Mouse (Mus musculus): ENCODE data around the gene Washc3. TPM values are rescaled to one million over a fixed set of nuclear protein-coding genes. Genes with fewer than 3 reads are reported as not detected.

Gene Washc3
- 87.8 and 98.4 TPM in 2 replicates for polyA plus RNA-seq (2015; fragmentation: Nextera tagmentation; extraction: Ambion mirVana)

GRCm38 (mm10) chr10:88200951-88201638 is at the start of gene Washc3:
Gene Washc3 (plus strand): TSS chr10:88201093.
- Histone ChIP-seq H3K36me3 (ENCODE audit: insufficient read depth, low read length) (no peaks in the 10 kb centered on the region), H3K27ac (peak within 1 kb of the TSS; percentile 60; the same call in 1 of the 2 replicates), H3K9me3 (replicated peaks; ENCODE audit: low read length) (no peaks in the 10 kb centered on the region), H3K4me2 (ENCODE audit: low read length) (peak within 1 kb of the TSS; percentile 86), H3K27me3 (ENCODE audit: insufficient read depth, low read length) (no peaks in the 10 kb centered on the region), H3K4me3 (replicated peaks; ENCODE audit: low read depth, low read length) (peak within 1 kb of the TSS; percentile 67), H3K9ac (ENCODE audit: low read depth, low read length) (peak within 1 kb of the TSS; percentile 88), H3K4me1 (replicated peaks; ENCODE audit: insufficient read depth, low read length) (0 out of 2 replicates have a peak, but pooled peaks cover 3% of the 10 kb centered on the region)
- DNase-seq (ENCODE audit: low spot score) (peak; percentile 97), ATAC-seq (replicated peaks; ENCODE audit: low FRiP score, low read depth) (peak; percentile 98)
- no peak for TF ChIP-seq CTCF (IDR thresholded peaks at IDR 0.05; ENCODE audit: low read depth)
- WGBS = under 1% methylated on average over 23 of the region's 23 CpGs

- Histone ChIP-seq H3K4me2 (ENCODE audit: low read length) (no peak overlapping the region), H3K4me1 (replicated peaks; ENCODE audit: insufficient read depth, low read length) (no peaks in the 10 kb centered on the region), H3K36me3 (ENCODE audit: insufficient read depth, low read length) (peaks cover 22% of the 10 kb centered on the region), H3K9me3 (replicated peaks; ENCODE audit: low read length) (no peaks in the 10 kb centered on the region), H3K27ac (no peak overlapping the region), H3K9ac (ENCODE audit: low read depth, low read length) (no peak overlapping the region), H3K27me3 (ENCODE audit: insufficient read depth, low read length) (no peaks in the 10 kb centered on the region), H3K4me3 (replicated peaks; ENCODE audit: low read depth, low read length) (no peak overlapping the region)
- DNase-seq (ENCODE audit: low spot score) (no peak), ATAC-seq (replicated peaks; ENCODE audit: low FRiP score, low read depth) (no peak)
- WGBS = 88% methylated on average over 6 of the region's 6 CpGs
- no peak for TF ChIP-seq CTCF (IDR thresholded peaks at IDR 0.05; ENCODE audit: low read depth)
Observed at GRCm38 (mm10) chr10:88151658-88152057, 49.2 kb upstream of the Washc3 start.

DNA sequence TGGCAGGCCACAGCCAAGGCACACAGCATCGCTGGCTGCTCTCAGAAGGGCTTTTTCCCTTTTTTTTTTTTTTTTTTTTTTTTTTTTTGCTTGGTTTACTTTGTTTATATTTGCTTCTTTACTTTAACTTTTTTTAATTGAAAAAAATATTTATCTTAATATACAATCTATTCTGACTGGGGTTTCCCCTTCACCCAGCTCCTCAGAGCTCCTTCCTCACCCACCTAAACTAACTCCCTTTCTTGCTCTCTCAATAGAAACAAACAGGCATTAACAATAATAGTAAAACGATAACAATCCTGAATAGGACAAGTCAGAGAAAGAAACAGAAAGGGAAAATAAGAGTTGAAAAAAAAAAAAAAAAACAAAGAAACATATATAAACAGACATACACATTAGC is 38.8 kb upstream of the Washc3 start:
- Histone ChIP-seq H3K4me2 (ENCODE audit: low read length) (no peak overlapping the region), H3K4me3 (replicated peaks; ENCODE audit: low read depth, low read length) (no peak overlapping the region), H3K36me3 (ENCODE audit: insufficient read depth, low read length) (0 out of 2 replicates have a peak, but pooled peaks cover 11% of the 10 kb centered on the region), H3K4me1 (replicated peaks; ENCODE audit: insufficient read depth, low read length) (no peaks in the 10 kb centered on the region), H3K9me3 (replicated peaks; ENCODE audit: low read length) (no peaks in the 10 kb centered on the region), H3K27ac (no peak overlapping the region), H3K9ac (ENCODE audit: low read depth, low read length) (no peak overlapping the region), H3K27me3 (ENCODE audit: insufficient read depth, low read length) (no peaks in the 10 kb centered on the region)
- no peak for ATAC-seq (replicated peaks; ENCODE audit: low FRiP score, low read depth)
- no peak for TF ChIP-seq CTCF (IDR thresholded peaks at IDR 0.05; ENCODE audit: low read depth)
- no peak for DNase-seq (ENCODE audit: low spot score)
- 95% methylated on average over 2 of the region's 2 CpGs for WGBS

DNA sequence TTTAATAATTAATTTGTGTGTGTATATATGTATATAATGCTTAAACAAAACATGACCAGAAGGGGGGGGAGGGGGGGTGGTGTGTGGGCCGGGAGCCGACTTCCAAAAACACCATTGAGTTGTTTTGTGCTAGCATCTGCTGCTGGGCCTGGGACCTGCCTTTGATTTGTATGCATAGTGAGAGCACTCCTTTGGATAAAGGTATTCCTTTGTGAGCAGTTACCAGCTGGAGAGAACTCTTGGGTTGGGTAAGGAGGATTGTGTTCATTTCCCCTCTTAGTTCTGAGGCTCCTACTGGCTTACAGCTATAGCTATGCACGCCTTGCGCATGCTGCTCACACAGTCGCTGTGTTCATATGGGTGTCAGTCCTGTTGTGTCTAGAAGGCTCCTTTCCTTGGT is 38.2 kb upstream of the Washc3 start:
- H3K27ac ChIP-seq = no peak overlapping the region
- H3K9me3 ChIP-seq (replicated peaks; ENCODE audit: low read length) = no peaks in the 10 kb centered on the region
- no peaks in the 10 kb centered on the region for H3K27me3 ChIP-seq (ENCODE audit: insufficient read depth, low read length)
- H3K36me3 ChIP-seq (ENCODE audit: insufficient read depth, low read length) = 0 out of 2 replicates have a peak, but pooled peaks cover 11% of the 10 kb centered on the region
- no peak overlapping the region for H3K9ac ChIP-seq (ENCODE audit: low read depth, low read length)
- WGBS = 95% methylated on average over 5 of the region's 5 CpGs
- no peaks in the 10 kb centered on the region for H3K4me1 ChIP-seq (replicated peaks; ENCODE audit: insufficient read depth, low read length)
- ATAC-seq (replicated peaks; ENCODE audit: low FRiP score, low read depth) (no peak), DNase-seq (ENCODE audit: low spot score) (no peak)
- no peak for TF ChIP-seq CTCF (IDR thresholded peaks at IDR 0.05; ENCODE audit: low read depth)
- no peak overlapping the region for H3K4me2 ChIP-seq (ENCODE audit: low read length)
- H3K4me3 ChIP-seq (replicated peaks; ENCODE audit: low read depth, low read length) = no peak overlapping the region

- 0 out of 2 replicates have a peak, but pooled peaks cover 4% of the 10 kb centered on the region for H3K36me3 ChIP-seq (ENCODE audit: insufficient read depth, low read length)
- TF ChIP-seq CTCF (IDR thresholded peaks at IDR 0.05; ENCODE audit: low read depth) = peak; percentile 20; the same call in 1 of the 2 replicates
- WGBS = 100% methylated on average over 3 of the region's 3 CpGs
- no peak for DNase-seq (ENCODE audit: low spot score)
- H3K4me3 ChIP-seq (replicated peaks; ENCODE audit: low read depth, low read length) = no peak overlapping the region
- H3K27me3 ChIP-seq (ENCODE audit: insufficient read depth, low read length) = no peaks in the 10 kb centered on the region
- H3K9me3 ChIP-seq (replicated peaks; ENCODE audit: low read length) = no peaks in the 10 kb centered on the region
- H3K27ac ChIP-seq = no peak overlapping the region
- no peaks in the 10 kb centered on the region for H3K4me1 ChIP-seq (replicated peaks; ENCODE audit: insufficient read depth, low read length)
- ATAC-seq (replicated peaks; ENCODE audit: low FRiP score, low read depth) = no peak
- H3K9ac ChIP-seq (ENCODE audit: low read depth, low read length) = no peak overlapping the region
- no peak overlapping the region for H3K4me2 ChIP-seq (ENCODE audit: low read length)
Observed at GRCm38 (mm10) chr10:88166158-88166557, 34.7 kb upstream of the Washc3 start.

DNA sequence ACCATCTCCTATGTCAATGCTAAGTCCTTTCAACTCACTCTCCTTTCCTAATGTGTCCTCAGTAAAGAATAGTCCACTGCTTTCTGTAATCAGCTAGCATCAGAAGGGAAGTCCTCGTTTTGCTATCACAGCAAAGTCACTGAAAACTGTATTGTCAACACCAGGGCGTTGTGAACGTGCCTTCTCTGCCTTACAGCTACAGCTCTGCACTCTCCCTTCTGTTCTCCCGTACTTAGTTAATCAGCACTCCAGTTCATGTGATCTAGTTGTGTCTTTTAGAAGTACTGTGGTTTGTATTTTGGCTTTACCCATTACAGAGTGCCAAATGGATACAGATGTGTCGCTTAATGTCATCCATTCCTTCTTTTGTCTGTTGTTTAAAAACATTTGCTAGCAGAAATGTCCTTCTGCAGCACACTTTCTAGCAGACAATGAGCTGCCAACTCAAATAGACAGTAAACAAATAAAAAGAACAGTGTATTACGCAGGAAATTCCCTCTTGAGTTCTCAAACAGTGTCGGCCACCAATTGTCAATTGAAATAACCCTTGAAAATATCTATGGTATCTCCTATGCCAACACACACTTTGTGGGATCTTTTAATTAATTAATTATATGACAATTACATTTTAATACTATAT is 33.3 kb upstream of the Washc3 start:
- H3K27ac ChIP-seq = no peak overlapping the region
- ATAC-seq (replicated peaks; ENCODE audit: low FRiP score, low read depth) (no peak), DNase-seq (ENCODE audit: low spot score) (no peak)
- no peak overlapping the region for H3K4me3 ChIP-seq (replicated peaks; ENCODE audit: low read depth, low read length)
- no peaks in the 10 kb centered on the region for H3K27me3 ChIP-seq (ENCODE audit: insufficient read depth, low read length)
- no peak overlapping the region for H3K4me2 ChIP-seq (ENCODE audit: low read length)
- WGBS = 82% methylated on average over 7 of the region's 7 CpGs
- H3K9ac ChIP-seq (ENCODE audit: low read depth, low read length) = no peak overlapping the region
- 0 out of 2 replicates have a peak, but pooled peaks cover 3% of the 10 kb centered on the region for H3K36me3 ChIP-seq (ENCODE audit: insufficient read depth, low read length)
- TF ChIP-seq CTCF (IDR thresholded peaks at IDR 0.05; ENCODE audit: low read depth) = no peak
- no peaks in the 10 kb centered on the region for H3K4me1 ChIP-seq (replicated peaks; ENCODE audit: insufficient read depth, low read length)
- no peaks in the 10 kb centered on the region for H3K9me3 ChIP-seq (replicated peaks; ENCODE audit: low read length)

Data from kidney, postnatal 0 days (tissue).